Mouse (Mus musculus) stomach, embryonic 16.5 days (tissue): Measurements from ENCODE around the gene Mup19. TPM values are rescaled to one million over a fixed set of nuclear protein-coding genes. Genes with fewer than 3 reads are reported as not detected.

Source experiments
- polyA plus RNA-seq: library from polyadenylated mRNA; unstranded; fragments of >200 nt; fragmentation: Nextera tagmentation; extraction: Ambion mirVana; gene quantifications from 2 replicates; pipeline ENCODE4 v1.2.1, GENCODE M21; 2015

Mup19 gene
- polyA plus RNA-seq, 1 experiment from 2014 or later = not detected

Other genes starting within 250 kb of the Mup19 start
- gene Mup17, start 186.4 kb downstream of the Mup19 start, polyA plus RNA-seq = not detected in 2 replicates
- not detected in 2 replicates for gene Mup18, start 108.1 kb downstream of the Mup19 start, polyA plus RNA-seq
- not detected in 2 replicates for gene Mup5, start 53.0 kb upstream of the Mup19 start, polyA plus RNA-seq